Mouse (Mus musculus): ENCODE results near the gene Nos1ap.

- TF ChIP-seq CTCF (IDR thresholded peaks at IDR 0.05; ENCODE audit: low read depth) (no peak), EP300 (IDR thresholded peaks at IDR 0.05; ENCODE audit: low read depth) (no peak)
These were observed 179.1 kb downstream of the Nos1ap start for GRCm38 (mm10) chr1:170410402-170411191.

Data from liver, postnatal 0 days (tissue).